Mouse (Mus musculus) cerebellum, adult 8-10 months (tissue): ENCODE data around the gene Rcor1.

Experiments used
- DNase-seq: peaks from one replicate; pipeline ENCODE4 v3.0.0; 2022

Rcor1 gene

GRCm38 (mm10) chr12:111071477-111072152 lies 32.5 kb downstream of the Rcor1 start:
- DNase-seq, result no peak

GRCm38 (mm10) chr12:111076385-111076965 lies 37.3 kb downstream of the Rcor1 start:
- DNase-seq, result no peak

GRCm38 (mm10) chr12:111085579-111085978 lies 46.4 kb downstream of the Rcor1 start:
- no peak for DNase-seq

- DNase-seq, result no peak
Measured at GRCm38 (mm10) chr12:111087066-111087465, 47.9 kb downstream of the Rcor1 start.

- peak; percentile 77 for DNase-seq
Measured at GRCm38 (mm10) chr12:111088186-111088585, 49.0 kb downstream of the Rcor1 start.

GRCm38 (mm10) chr12:111088731-111089141 lies 49.6 kb downstream of the Rcor1 start:
- DNase-seq, result no peak

- DNase-seq, result no peak
Measured at GRCm38 (mm10) chr12:111089145-111089544, 50.0 kb downstream of the Rcor1 start.

- no peak for DNase-seq
Measured at GRCm38 (mm10) chr12:111090801-111091200, 51.6 kb downstream of the Rcor1 start.

- no peak for DNase-seq
Measured at GRCm38 (mm10) chr12:111091981-111092380, 52.8 kb downstream of the Rcor1 start.

- no peak for DNase-seq
Measured at GRCm38 (mm10) chr12:111094073-111094472, 54.9 kb downstream of the Rcor1 start.

GRCm38 (mm10) chr12:111095086-111095485 lies 55.9 kb downstream of the Rcor1 start:
- no peak for DNase-seq

- DNase-seq, result no peak
Measured at GRCm38 (mm10) chr12:111096249-111096648, 57.1 kb downstream of the Rcor1 start.

GRCm38 (mm10) chr12:111097036-111097435 lies 57.9 kb downstream of the Rcor1 start:
- DNase-seq, result no peak

GRCm38 (mm10) chr12:111111176-111111575 lies 72.0 kb downstream of the Rcor1 start:
- DNase-seq, result no peak

- no peak for DNase-seq
Measured at GRCm38 (mm10) chr12:111114593-111114992, 75.4 kb downstream of the Rcor1 start.

GRCm38 (mm10) chr12:111119506-111120085 lies 80.4 kb downstream of the Rcor1 start:
- peak; percentile 54 for DNase-seq

- peak; percentile 62 for DNase-seq
Measured at GRCm38 (mm10) chr12:111120976-111121645, 82.0 kb downstream of the Rcor1 start.

- DNase-seq, result no peak
Measured at GRCm38 (mm10) chr12:111122332-111122852, 83.2 kb downstream of the Rcor1 start.

- DNase-seq, result no peak
Measured at GRCm38 (mm10) chr12:111124601-111125260, 85.6 kb downstream of the Rcor1 start.

GRCm38 (mm10) chr12:111125666-111126065 lies 86.5 kb downstream of the Rcor1 start:
- no peak for DNase-seq

- DNase-seq, result no peak
Measured at GRCm38 (mm10) chr12:111134169-111134568, 95.0 kb downstream of the Rcor1 start.

GRCm38 (mm10) chr12:111134791-111135733 lies 95.9 kb downstream of the Rcor1 start:
- DNase-seq, result no peak
